Mouse (Mus musculus) C2C12 (cell line): ENCODE data around the gene Foxd1.

Experiments used
- CEBPB ChIP-seq: IDR thresholded peaks from one replicate; pipeline ENCODE4 v1.6.1; 2011; ENCODE audit warnings: low read depth, mild to moderate bottlenecking, control low read depth, moderate library complexity
- CTCF ChIP-seq: IDR thresholded peaks from one replicate; pipeline ENCODE4 v1.5.1; 2011; ENCODE audit not compliant: control insufficient read depth, insufficient read depth, insufficient read length
- FOSL1 ChIP-seq: IDR thresholded peaks from one replicate; pipeline ENCODE4 v1.8.0; 2011; ENCODE audit warnings: mild to moderate bottlenecking, low read length; ENCODE audit not compliant: poor library complexity, insufficient read depth, severe bottlenecking
- MAX ChIP-seq: IDR thresholded peaks from one replicate; pipeline ENCODE4 v1.6.1; 2011; ENCODE audit warnings: mild to moderate bottlenecking, control low read depth
- MYOD1 ChIP-seq: IDR thresholded peaks from one replicate; pipeline ENCODE4 v1.6.1; 2011; ENCODE audit warnings: low read depth; ENCODE audit not compliant: control insufficient read depth, insufficient read length
- MYOG ChIP-seq: IDR thresholded peaks from one replicate; pipeline ENCODE4 v1.6.1; 2011; ENCODE audit not compliant: control insufficient read depth, insufficient read length; ENCODE audit errors: extremely low read depth
- USF1 ChIP-seq: IDR thresholded peaks from one replicate; pipeline ENCODE4 v1.6.1; 2011; ENCODE audit warnings: low read depth, mild to moderate bottlenecking, control low read depth, moderate library complexity

- TF ChIP-seq CTCF (no peak), FOSL1 (no peak), MYOG (no peak), CEBPB (no peak), MYOD1 (no peak), MAX (no peak), USF1 (no peak)
Observed at GRCm38 (mm10) chr13:98316480-98317245, 37.4 kb upstream of the Foxd1 start, which contains the start of gene Btf3.
